Mouse (Mus musculus) hindbrain, embryonic 11.5 days (tissue): ENCODE results near the gene Pstk. TPM values are rescaled to one million over a fixed set of nuclear protein-coding genes. Genes with fewer than 3 reads are reported as not detected.
A peak's percentile ranks its signal among the peaks of the same experiment; 100 is the strongest.
"Not testable (repeated sequence)": the region's sequence is repeated elsewhere in the genome, so short reads cannot be mapped to it uniquely, and the experiment has no call there.

Experiments
- ATAC-seq: fragments of 200-750 bp; cut with Nextera tagmentation; 2 replicates; pipeline ENCODE4 v1.8.0; 2017; ENCODE audit warnings: mild to moderate bottlenecking, moderate TSS enrichment, moderate library complexity; ENCODE audit not compliant: low FRiP score
- DNase-seq: peaks from one replicate; pipeline ENCODE4 v3.0.0-alpha.2; 2015; ENCODE audit warnings: low spot score
- H3K27ac ChIP-seq: fragments of 300-500 bp; sonication (generic); 2 replicates; pipeline ENCODE4 v1.5.1; 2014; ENCODE audit warnings: mild to moderate bottlenecking, low read depth, low read length
- H3K27me3 ChIP-seq: fragments of 300-500 bp; sonication (generic); 2 replicates; pipeline ENCODE4 v1.6.1; 2014; ENCODE audit warnings: mild to moderate bottlenecking, low read length, moderate library complexity, mixed read lengths; ENCODE audit not compliant: control insufficient read depth, insufficient read depth
- H3K36me3 ChIP-seq: fragments of 300-500 bp; sonication (generic); 2 replicates; pipeline ENCODE4 v1.6.1; 2014; ENCODE audit warnings: mild to moderate bottlenecking, low read length, moderate library complexity, mixed read lengths; ENCODE audit not compliant: control insufficient read depth, insufficient read depth
- H3K4me1 ChIP-seq: fragments of 300-500 bp; sonication (generic); replicated peaks from 2 replicates; pipeline ENCODE4 v1.6.1; 2014; ENCODE audit warnings: low read length, mixed read lengths; ENCODE audit not compliant: control insufficient read depth, insufficient read depth
- H3K4me2 ChIP-seq: fragments of 300-500 bp; sonication (generic); replicated peaks from 2 replicates; pipeline ENCODE4 v1.6.1; 2014; ENCODE audit warnings: mild to moderate bottlenecking, low read depth, low read length
- H3K4me3 ChIP-seq: fragments of 300-500 bp; sonication (generic); 2 replicates; pipeline ENCODE4 v1.5.1; 2014; ENCODE audit warnings: low read depth, low read length
- H3K9ac ChIP-seq: fragments of 300-500 bp; sonication (generic); 2 replicates; pipeline ENCODE4 v1.6.1; 2014; ENCODE audit warnings: low read depth, low read length
- H3K9me3 ChIP-seq: fragments of 300-500 bp; sonication (generic); 2 replicates; pipeline ENCODE4 v1.6.1; 2016; ENCODE audit warnings: low read length; ENCODE audit not compliant: control insufficient read depth
- whole genome bisulfite sequencing: fragments of 180-500 bp; shearing (Covaris S2); extraction: QIAGEN DNeasy Blood & Tissue Kit; methylation state at CpG from one replicate; pipeline ENCODE4 v1.1.7; 2014; 5-methylcytosine and 5-hydroxymethylcytosine counted together
- polyA plus RNA-seq: library from polyadenylated mRNA; unstranded; fragments of >200 nt; fragmentation: Nextera tagmentation; extraction: Ambion mirVana; gene quantifications from 2 replicates; pipeline ENCODE4 v1.2.1, GENCODE M21; 2014

The Pstk gene
- polyA plus RNA-seq, 1 experiment from 2014 or later, result 63.3 TPM

DNA sequence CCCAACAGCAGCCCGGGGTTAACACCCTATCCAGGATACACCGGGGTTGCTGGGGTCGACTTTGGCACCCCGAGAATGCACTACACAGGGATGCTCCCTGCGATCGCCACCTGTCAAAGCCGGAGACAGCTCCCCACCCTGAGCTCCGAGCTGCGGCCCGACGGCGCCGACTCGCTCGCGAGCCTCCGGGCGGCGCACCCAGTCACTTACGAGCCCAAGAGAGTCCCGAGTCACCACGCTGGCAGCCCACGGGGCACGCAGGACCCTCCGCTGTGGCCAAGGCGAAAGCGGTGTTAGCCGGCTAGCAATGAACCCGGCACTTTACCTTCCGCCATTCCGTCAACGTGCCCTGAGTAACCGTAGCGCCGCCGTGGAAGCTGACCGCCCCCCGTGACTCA is 39.0 kb downstream of the Pstk start:
- H3K4me3 ChIP-seq, result peak overlapping the region; percentile 93
- no peaks in the 10 kb centered on the region for H3K36me3 ChIP-seq
- DNase-seq (peak; percentile 61), ATAC-seq (peak; percentile 71)
- H3K27ac ChIP-seq, result peak overlapping the region; percentile 74
- peaks cover 5% of the 10 kb centered on the region; the same call in 1 of the 2 replicates for H3K4me1 ChIP-seq
- peak overlapping the region; percentile 85 for H3K9ac ChIP-seq
- H3K9me3 ChIP-seq, result no peaks in the 10 kb centered on the region
- no peaks in the 10 kb centered on the region for H3K27me3 ChIP-seq
- under 1% methylated on average over 37 of the region's 38 CpGs for WGBS
- H3K4me2 ChIP-seq, result peak overlapping the region; percentile 65

DNA sequence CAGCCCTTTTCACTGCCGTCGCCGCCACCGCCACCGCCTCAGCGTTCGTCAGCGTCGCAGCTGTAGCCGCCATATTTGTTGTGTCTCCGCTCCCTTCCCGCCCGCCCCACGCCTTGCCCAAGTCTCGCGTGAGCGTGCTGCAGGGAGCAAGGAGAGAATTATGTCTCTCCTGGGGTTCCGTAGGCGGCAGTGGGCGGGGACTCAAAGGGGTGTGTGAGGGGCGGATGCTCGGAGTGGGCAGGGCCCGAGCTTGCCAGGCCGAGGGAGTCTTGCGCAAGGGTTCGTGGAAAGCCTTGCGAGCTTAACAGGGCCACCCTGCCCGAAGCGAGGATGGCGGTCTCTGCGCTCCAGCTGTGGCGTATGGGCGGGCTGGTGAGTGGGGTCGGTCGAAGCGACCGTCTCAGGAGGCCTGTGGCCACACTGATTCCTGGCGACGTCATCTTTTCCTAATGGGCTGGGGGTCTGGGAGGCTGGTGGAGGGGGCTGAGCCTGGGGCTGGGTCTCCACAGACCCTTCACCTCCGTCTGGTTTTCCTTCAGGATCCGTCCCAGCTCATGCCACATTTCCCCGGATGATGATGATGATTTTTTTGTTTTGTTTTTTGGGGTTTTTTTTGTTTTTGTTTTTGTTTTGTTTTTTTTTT is 39.6 kb downstream of the Pstk start, which contains the start of the genes Ikzf5 and Acadsb:
Gene Ikzf5, minus strand, starts transcription at position 106 of the 643 bp plus-strand sequence.
Gene Acadsb, plus strand, starts transcription at position 186 of the 643 bp plus-strand sequence.
- H3K4me2 ChIP-seq, result peak within 1 kb of the TSS; percentile 65
- peak within 1 kb of the TSS; percentile 85 for H3K9ac ChIP-seq
- H3K36me3 ChIP-seq, result no peaks in the 10 kb centered on the region
- H3K9me3 ChIP-seq, result no peaks in the 10 kb centered on the region
- ATAC-seq (peak; percentile 97), DNase-seq (peak; percentile 98)
- H3K4me1 ChIP-seq, result peaks cover 5% of the 10 kb centered on the region; the same call in 1 of the 2 replicates
- peak within 1 kb of the TSS; percentile 74 for H3K27ac ChIP-seq
- peak within 1 kb of the TSS; percentile 93 for H3K4me3 ChIP-seq
- WGBS, result 1% methylated on average over 39 of the region's 42 CpGs
- no peaks in the 10 kb centered on the region for H3K27me3 ChIP-seq

DNA sequence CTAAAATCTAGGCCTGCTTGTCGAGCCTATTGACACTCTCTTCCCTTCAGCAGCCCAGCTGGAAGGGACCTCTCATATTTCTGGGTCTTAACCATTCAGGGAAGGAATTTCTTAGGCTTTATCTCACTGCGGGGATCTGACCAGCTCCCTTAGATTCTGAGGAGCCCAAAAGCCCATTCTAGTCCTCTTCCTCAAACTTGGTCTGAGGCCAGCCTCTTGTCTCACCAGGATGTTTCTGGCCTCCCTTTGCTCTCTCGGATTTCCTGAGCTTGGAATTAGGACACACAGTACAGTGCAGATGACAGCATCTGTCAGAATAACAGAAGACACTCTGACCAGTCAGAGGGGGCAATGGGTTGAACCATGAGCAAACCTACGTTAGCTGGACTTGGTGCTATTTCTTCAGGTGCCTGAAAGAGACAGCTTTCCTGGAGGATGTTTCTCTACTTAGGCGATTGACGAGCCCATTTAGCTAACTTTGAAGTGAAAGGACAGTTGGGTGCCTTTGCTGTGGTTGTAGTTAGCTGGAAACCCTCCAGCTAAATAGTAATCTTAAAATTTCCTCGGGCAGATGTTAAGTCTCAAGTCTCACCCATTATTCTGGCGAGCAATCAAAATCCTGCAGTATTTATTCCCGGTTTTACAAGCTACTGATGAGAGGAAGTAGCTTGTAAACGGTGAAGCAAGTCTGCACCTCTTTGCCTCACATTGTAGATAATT is 40.4 kb downstream of the Pstk start:
- H3K27ac ChIP-seq, result no peak overlapping the region
- WGBS, result 66% methylated on average over 10 of the region's 10 CpGs
- ATAC-seq (no peak), DNase-seq (no peak)
- H3K4me2 ChIP-seq, result peak overlapping the region; percentile 65
- no peaks in the 10 kb centered on the region for H3K36me3 ChIP-seq
- H3K9ac ChIP-seq, result no peak overlapping the region; the same call in 1 of the 2 replicates
- peak overlapping the region; percentile 93 for H3K4me3 ChIP-seq
- H3K9me3 ChIP-seq, result no peaks in the 10 kb centered on the region
- peaks cover 5% of the 10 kb centered on the region; the same call in 1 of the 2 replicates for H3K4me1 ChIP-seq
- H3K27me3 ChIP-seq, result no peaks in the 10 kb centered on the region

DNA sequence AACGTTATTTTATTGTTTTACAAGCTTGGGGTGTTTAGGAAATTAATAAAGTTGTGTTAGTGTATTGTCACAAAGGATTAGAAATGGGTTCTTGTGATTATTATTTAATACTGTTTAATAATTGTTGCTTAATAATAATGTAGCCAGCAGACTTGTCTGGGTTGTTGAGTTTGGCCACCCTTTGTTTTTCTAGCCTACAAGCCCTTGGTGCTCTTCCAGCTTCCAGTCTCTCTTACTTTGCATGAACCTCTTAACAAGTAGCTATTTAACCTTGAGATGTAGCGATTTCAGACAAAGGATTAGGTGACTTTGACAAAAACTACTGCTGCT is 41.0 kb downstream of the Pstk start:
- H3K4me1 ChIP-seq, result peaks cover 5% of the 10 kb centered on the region; the same call in 1 of the 2 replicates
- H3K4me3 ChIP-seq, result no peak overlapping the region
- no peak for DNase-seq
- H3K27ac ChIP-seq, result no peak overlapping the region
- WGBS, result 82% methylated on average over 2 of the region's 2 CpGs
- H3K9ac ChIP-seq, result no peak overlapping the region
- no peaks in the 10 kb centered on the region for H3K36me3 ChIP-seq
- no peaks in the 10 kb centered on the region for H3K27me3 ChIP-seq
- no peaks in the 10 kb centered on the region for H3K9me3 ChIP-seq
- no peak for ATAC-seq
- no peak overlapping the region for H3K4me2 ChIP-seq

GRCm38 (mm10) chr7:131416742-131417141 is 45.8 kb downstream of the Pstk start:
- not testable (repeated sequence) for H3K4me3 ChIP-seq, H3K4me1 ChIP-seq, H3K9me3 ChIP-seq, H3K27ac ChIP-seq, H3K9ac ChIP-seq, H3K36me3 ChIP-seq, ATAC-seq, H3K4me2 ChIP-seq, DNase-seq, H3K27me3 ChIP-seq

- Histone ChIP-seq H3K36me3 (no peaks in the 10 kb centered on the region), H3K9me3 (no peaks in the 10 kb centered on the region), H3K27me3 (no peaks in the 10 kb centered on the region), H3K9ac (no peak overlapping the region), H3K4me2 (no peak overlapping the region), H3K4me3 (no peak overlapping the region), H3K27ac (no peak overlapping the region), H3K4me1 (no peaks in the 10 kb centered on the region)
- no peak for ATAC-seq
- DNase-seq, result no peak
These were observed 46.7 kb downstream of the Pstk start for GRCm38 (mm10) chr7:131417605-131418004.

GRCm38 (mm10) chr7:131424912-131425311 is 54.0 kb downstream of the Pstk start:
- ATAC-seq (no peak), DNase-seq (no peak)
- 79% methylated on average over 2 of the region's 2 CpGs for WGBS
- no peaks in the 10 kb centered on the region for H3K9me3 ChIP-seq
- no peak overlapping the region for H3K9ac ChIP-seq
- no peak overlapping the region for H3K4me3 ChIP-seq
- H3K4me2 ChIP-seq, result no peak overlapping the region
- H3K36me3 ChIP-seq, result no peaks in the 10 kb centered on the region
- no peak overlapping the region for H3K27ac ChIP-seq
- no peaks in the 10 kb centered on the region for H3K27me3 ChIP-seq
- no peaks in the 10 kb centered on the region for H3K4me1 ChIP-seq

GRCm38 (mm10) chr7:131427331-131427730 is 56.4 kb downstream of the Pstk start:
- Histone ChIP-seq H3K27me3 (no peaks in the 10 kb centered on the region), H3K4me2 (no peak overlapping the region), H3K9ac (no peak overlapping the region), H3K36me3 (0 out of 2 replicates have a peak, but pooled peaks cover 4% of the 10 kb centered on the region), H3K27ac (no peak overlapping the region), H3K9me3 (no peaks in the 10 kb centered on the region), H3K4me1 (no peaks in the 10 kb centered on the region), H3K4me3 (no peak overlapping the region)
- 89% methylated on average over 5 of the region's 5 CpGs for WGBS
- ATAC-seq, result no peak
- no peak for DNase-seq

DNA sequence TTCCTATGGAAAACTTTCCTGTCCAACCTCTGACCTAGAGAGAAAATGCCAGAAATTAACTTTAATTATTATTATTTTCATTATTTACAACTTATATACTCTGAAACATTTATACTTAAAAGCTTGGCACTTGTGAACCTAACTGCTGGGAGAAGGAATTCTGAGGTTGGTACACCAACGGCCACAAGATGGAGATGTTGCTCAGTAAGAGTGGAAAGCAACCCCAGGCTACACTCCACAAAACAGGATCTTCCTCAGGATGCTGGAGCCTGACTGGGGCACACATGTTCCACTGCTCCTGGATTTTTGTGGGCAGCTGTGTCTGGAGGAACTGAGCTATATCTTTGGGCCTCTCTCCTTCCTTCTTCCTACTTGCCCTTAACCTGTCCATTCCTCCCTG is 61.3 kb downstream of the Pstk start:
- Histone ChIP-seq H3K4me2 (no peak overlapping the region), H3K9me3 (no peaks in the 10 kb centered on the region), H3K36me3 (0 out of 2 replicates have a peak, but pooled peaks cover 4% of the 10 kb centered on the region), H3K9ac (no peak overlapping the region), H3K4me3 (no peak overlapping the region), H3K27ac (no peak overlapping the region), H3K27me3 (no peaks in the 10 kb centered on the region), H3K4me1 (no peaks in the 10 kb centered on the region)
- ATAC-seq, result no peak
- peak; percentile 69 for DNase-seq
- 6% methylated on average over 1 of the region's 1 CpGs for WGBS
